Mouse (Mus musculus): ENCODE measurements around the gene Aldh3b1. TPM values are rescaled to one million over a fixed set of nuclear protein-coding genes. Genes with fewer than 3 reads are reported as not detected.

Gene Aldh3b1
- total RNA-seq, 2 experiments from 2014 or later = 1.5 to 1.7 TPM

DNA sequence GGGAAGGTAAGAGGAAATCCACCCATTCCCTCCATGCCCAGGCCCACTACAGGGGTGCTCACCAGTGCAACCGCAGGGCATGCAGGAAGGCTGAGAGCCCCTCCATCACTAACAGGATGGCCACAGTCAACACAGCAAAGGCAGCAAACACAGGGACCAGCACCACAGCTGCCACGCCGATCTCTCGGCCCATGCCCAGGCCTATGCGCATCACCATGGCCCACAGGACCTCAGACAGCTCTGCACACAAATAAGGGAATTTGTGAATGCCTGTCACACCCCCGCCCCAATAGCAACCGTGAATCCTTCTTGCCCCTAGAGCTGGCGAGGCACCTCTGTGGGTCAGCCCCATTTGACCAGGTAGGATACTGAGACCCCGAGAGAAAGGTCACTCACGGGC lies 33.4 kb downstream of the Aldh3b1 start:
- no peak for DNase-seq (ENCODE audit: extremely low spot score in 1 of 2, low spot score in 2 of 2)
- intact Hi-C loops (cut with DNase I) = no loop called here

DNA sequence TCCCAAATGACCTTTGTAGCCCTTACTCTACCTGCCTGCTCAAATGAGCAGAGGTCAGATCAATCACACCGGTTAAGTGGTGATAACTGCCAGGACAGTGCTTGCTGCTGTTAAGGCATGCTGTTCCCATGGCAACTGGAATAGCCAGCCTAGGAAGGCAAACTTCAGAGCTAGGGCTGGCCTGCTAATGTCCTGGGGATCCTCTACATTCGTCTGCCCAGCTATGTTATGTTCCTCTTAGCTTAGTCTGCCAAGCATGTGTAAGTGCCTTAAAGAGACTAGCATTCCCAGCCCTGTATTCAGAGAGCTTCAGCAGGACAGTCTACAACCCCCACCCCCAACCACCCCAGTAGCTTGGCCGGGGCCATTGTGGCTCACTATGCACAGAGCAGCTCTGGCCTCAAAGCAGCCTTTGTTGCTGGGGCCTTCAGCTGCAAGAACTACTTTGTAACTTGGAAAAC lies 34.4 kb downstream of the Aldh3b1 start:
- intact Hi-C loops (cut with DNase I) = no loop called here
- no peak for DNase-seq (ENCODE audit: extremely low spot score in 1 of 2, low spot score in 2 of 2)

DNA sequence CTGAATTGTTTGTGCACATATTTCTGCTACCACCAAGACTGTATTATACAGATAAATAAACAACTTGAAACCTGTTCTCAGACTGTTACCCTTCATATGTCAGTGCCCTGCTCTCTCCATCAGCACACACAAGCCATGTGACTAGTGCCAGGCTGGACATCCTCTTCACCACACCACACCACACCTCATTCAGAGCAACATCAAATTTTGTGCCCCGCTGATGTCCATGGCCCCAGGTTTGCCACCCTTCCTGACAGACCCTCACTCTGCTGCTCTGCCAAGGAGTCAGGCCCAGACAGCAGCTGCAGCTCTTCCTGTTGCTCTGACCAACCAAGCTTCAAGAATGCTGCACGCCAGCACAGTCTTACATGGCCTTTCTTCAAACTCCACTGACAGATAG lies 35.3 kb downstream of the Aldh3b1 start:
- intact Hi-C loops (cut with DNase I) = no loop called here
- no peak for DNase-seq (ENCODE audit: extremely low spot score in 1 of 2, low spot score in 2 of 2)

DNA sequence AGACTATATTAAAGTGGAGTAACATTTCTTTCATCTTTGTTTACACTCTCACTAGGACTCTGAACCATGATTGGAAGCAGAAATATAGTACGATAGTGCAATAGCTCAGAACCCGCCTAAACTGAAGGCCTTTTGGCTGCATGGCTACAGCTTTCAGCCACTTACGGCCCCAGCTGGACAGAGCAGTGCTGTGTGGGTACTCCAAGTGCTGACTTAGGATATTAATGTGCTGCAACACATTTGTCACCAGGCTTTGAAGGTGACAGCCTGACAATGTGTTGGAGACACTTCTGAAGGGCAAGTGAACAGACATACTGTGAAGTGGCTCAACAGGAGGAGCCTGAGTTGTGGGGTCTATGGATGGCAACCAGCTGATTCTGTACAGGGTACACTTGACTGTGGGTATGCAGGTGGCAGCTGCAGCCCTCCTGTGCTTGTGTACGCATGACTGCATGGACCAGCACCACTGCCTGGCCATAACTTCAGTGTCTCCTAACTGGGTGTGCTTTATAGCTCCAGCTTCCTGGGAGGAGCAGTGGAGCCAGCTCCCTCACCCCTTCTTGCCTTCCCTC lies 36.0 kb downstream of the Aldh3b1 start:
- no peak for DNase-seq (ENCODE audit: extremely low spot score in 1 of 2, low spot score in 2 of 2)
- intact Hi-C loops (cut with DNase I) = no loop called here

DNA sequence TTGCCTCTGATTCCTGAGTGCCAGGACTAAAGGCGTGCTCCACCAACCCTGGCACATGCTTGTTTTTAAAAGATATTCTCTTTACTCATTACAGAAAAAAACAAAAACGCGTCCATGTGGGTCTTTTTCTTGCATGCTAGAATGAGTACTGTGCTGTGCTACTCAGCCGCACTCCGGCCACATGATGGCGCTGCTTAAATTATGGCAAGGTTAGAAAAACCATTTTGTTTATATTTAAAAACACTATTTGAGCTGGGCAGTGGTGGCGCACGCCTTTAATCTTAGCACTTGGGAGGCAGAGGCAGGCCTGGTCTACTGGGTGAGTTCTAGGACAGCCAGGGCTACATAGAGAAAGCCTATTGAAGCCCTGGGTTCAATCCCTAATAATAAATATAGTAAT lies 39.4 kb downstream of the Aldh3b1 start:
- intact Hi-C loops (cut with DNase I) = no loop called here
- DNase-seq (ENCODE audit: extremely low spot score in 1 of 2, low spot score in 2 of 2) = no peak

DNA sequence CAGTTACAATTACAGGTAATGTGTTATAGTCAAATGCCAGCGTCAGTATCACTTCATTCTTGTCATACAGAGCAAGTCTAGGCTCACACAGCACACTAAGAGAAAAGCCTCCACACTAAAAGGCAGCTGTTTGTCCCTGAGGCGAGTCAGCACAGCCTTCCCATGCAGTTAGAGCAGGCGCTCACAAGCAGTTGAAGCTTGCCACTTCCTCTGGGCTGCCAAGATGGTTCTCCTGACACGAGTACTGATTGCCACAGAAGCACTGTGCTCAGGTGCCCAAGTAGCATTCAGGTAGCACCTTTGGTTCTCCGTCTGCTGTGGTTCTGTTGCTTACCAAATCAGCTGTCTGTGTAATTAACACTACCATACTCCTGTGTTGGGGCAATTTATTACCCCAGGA lies 40.5 kb downstream of the Aldh3b1 start:
- intact Hi-C loops (cut with DNase I) = no loop called here

DNA sequence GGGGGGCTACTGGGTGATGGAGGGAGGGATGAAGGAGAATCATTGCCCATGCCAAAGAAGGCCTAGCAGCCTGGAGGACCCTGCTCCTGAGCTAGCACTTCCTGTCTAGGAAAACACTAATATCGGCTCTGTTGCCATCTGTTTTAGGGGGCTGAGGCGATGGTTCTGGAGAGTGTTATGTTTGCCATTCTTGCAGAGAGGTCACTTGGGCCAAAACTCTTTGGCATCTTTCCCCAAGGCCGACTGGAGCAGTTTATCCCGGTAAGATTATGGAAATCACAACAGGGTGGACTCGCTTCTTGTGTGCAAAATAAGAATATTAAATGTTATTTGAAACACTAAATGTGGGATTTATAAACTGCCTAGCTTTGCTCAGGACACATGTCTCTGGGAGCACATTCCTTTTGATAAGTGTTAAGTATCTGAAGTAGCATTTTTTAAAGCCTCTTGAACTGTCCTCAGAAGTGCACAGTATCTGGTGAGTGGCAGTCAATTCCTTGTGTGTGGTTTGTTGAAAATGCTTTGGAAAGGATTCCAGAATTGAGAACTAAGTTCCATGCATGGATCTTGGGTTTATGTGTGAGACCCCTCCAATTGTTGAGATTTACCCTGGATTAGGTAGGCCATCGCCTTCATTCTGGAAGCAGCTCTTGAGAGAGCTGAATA lies 45.1 kb downstream of the Aldh3b1 start:
- intact Hi-C loops (cut with DNase I) = no loop called here
- no peak for DNase-seq (ENCODE audit: extremely low spot score in 1 of 2, low spot score in 2 of 2)

More for the DNA sequence above, 40.5 kb downstream of the Aldh3b1 start:
- DNase-seq (ENCODE audit: extremely low spot score in 1 of 2, low spot score in 2 of 2) = no peak

DNA sequence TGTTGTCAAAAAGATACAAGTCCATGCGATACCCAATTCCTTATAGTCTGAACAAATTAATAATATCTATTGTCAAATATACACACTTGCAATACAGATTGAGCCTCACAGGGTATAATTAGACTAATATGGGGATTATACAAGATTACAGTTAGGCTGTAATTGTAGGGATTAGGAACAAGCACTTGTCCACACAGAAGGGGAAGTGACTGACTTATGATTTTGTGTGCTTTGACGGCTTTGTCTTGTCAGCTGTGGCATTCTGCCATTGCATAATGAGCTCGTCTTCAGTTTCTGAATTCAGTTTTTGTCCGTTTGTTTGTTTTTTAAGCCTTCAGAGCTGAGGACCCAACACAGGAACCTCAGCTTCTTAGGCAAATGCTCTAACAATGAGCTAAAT lies 47.4 kb downstream of the Aldh3b1 start:
- intact Hi-C loops (cut with DNase I) = no loop called here

DNA sequence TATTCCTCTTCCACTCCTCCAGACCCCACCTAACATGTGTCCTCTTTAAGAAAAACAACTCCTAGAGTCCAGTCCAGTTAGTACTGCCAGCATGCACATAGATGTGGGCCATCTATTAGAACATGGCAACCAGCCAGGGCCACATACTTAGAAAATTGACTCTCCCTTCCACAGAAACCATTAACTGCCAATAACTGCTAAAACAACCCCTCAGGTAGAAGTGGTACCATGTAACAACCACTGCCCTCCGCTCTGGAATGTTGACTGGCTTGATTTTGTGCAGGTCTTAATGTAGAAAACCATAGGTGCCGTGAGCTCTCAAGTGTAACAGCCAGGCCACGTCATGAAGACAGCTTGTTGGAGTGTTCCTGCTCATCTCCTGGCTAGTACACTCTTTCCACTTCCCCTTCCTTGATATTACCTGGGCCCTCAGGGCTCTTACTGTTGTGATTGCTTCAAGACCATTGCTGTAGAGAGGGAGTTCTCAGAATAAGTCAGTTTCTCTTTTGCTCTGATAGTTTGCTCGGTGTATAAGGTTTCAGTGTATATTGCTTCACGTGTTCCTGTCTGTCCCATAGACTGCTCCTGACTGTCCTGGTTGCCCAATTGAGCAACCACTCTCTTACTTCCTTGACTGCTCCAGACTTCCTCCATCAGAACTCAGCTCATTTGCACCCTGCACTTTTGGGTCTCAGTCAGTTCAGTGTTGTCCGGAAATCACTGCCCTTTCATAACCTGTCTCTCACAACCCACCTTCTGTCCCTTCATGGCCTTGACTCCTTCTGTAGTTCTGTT lies 49.4 kb downstream of the Aldh3b1 start:
- intact Hi-C loops (cut with DNase I) = no loop called here
- DNase-seq (ENCODE audit: extremely low spot score in 1 of 2, low spot score in 2 of 2) = no peak

More for the DNA sequence above, 47.4 kb downstream of the Aldh3b1 start:
- DNase-seq (ENCODE audit: extremely low spot score in 1 of 2, low spot score in 2 of 2) = no peak

DNA sequence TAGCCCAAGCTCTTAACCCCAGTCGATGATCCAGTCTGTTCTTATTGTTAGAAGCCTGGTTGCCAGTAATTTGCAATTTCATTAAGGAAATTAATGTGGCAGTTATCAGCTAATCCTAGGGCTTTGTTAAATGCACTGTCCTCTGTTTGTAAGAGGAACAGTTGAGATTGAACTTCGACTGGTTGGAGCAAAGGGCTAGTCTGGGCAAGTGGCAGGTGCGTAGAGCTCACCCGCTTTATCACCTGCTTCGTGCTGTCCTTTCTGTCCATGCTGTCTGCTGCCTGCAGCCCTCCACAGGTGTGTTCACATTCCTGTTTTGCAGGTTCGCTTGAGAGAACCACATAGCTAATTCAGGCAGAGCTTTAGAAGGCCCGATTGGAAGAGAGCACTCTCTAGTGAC lies 54.6 kb downstream of the Aldh3b1 start:
- intact Hi-C loops (cut with DNase I) = no loop called here
- no peak for DNase-seq (ENCODE audit: extremely low spot score in 1 of 2, low spot score in 2 of 2)

DNA sequence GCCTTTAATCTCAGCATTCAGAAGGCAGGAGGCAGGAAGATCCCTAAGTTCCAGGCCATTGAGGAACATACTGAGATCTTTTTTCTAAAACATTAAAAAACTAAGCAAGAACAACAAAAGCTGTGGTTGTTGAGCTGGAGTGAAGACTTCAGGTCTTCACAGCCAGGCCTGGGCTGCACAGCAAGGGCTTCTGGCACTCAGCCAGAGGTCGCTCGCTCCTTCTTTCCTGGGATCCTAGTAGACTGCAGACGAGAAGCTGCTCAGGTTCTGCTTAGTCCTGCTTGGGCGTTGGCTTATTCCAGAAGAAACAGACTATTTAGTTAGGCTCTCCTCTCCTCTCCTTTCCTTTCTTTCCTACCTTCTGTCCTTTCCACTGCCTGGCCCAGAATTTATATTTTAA lies 57.2 kb downstream of the Aldh3b1 start:
- intact Hi-C loops (cut with DNase I) = no loop called here
- DNase-seq (ENCODE audit: extremely low spot score in 1 of 2, low spot score in 2 of 2) = peak in 1 of 2 experiments; percentile 75

DNA sequence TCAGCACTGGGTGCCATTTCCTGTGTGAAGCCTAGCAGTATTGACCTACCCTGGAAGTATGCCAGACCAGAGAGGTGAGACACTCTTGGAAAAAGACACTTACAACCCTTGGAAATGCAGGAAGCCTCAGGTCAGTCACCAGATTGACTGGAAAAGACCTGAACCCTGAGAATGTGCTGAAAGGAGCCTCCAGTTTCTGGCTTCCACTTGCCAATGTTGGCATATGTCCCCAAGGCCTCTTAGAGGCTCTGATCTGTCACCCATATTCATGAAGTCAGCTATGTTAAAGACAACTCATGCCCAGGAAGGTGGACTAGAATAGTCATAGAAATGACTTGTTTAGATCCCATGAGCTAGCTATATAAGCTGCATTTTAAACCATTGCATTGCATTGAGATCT lies 58.1 kb downstream of the Aldh3b1 start:
- DNase-seq (ENCODE audit: extremely low spot score in 1 of 2, low spot score in 2 of 2) = no peak
- intact Hi-C loops (cut with DNase I) = no loop called here

DNA sequence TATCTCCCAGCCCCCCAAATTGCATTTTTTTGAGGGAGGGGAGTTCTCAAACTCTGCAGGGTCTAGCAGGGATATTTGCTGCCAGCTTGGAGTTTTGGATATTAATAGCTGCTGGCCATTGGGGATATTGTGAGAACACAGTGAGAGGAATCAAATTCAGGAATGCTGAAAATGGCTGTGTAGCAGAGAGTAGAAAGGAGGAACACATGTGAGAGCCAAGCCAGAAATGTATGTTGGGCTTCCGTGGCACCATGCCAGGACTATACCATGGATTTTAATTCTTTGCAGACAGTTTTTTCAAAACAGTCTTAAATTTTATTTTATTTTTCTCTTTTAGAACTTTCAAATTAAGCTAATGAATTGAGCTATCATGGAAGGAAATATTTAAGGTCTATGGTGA lies 61.3 kb downstream of the Aldh3b1 start:
- intact Hi-C loops (cut with DNase I) = no loop called here

DNA sequence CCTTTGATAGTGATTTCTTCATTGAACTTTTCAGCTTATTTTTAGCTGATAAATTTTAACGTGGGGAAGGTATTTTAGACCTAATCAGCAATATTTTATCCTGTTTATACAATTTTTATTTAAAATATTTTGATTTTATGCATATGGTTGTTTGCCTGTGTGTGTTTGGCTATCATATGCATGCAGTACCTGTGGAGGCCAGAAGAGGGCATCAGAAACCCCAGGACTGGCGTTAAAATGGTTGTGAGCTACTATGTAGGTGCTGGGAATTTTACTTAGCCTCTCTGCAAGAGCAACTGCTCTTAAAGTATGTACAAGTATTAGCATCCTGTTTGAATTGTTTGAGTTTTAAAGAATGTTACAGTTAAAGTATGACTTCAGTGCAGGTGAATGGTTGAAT lies 64.6 kb downstream of the Aldh3b1 start:
- intact Hi-C loops (cut with DNase I) = no loop called here
- DNase-seq (ENCODE audit: extremely low spot score in 1 of 2, low spot score in 2 of 2) = no peak

More for the DNA sequence above, 61.3 kb downstream of the Aldh3b1 start:
- DNase-seq (ENCODE audit: extremely low spot score in 1 of 2, low spot score in 2 of 2) = peak in 1 of 2 experiments; percentile 18

Other genes with a start within 250 kb of the Aldh3b1 start
- 10 to 100 TPM; 10.1 TPM for gene Lrp5, start 243.2 kb downstream of the Aldh3b1 start, total RNA-seq (2021)
- 10 to 100 TPM; 47.5 TPM for gene 1810055G02Rik, start 221.5 kb downstream of the Aldh3b1 start, total RNA-seq (2021)
- 10 to 100 TPM; 56.2 to 62.9 TPM for gene Kmt5b, start 162.4 kb downstream of the Aldh3b1 start, total RNA-seq (2021)
- gene Chka, start 78.0 kb downstream of the Aldh3b1 start, total RNA-seq (2021) = 10 to 100 TPM; 77.3 to 93.0 TPM
- 10 to 100 TPM; 14.2 to 22.4 TPM for gene Tcirg1, start 22.7 kb downstream of the Aldh3b1 start, total RNA-seq (2021)
- 100 to 1,000 TPM; 123 to 130 TPM for gene Ndufs8, start 17.0 kb downstream of the Aldh3b1 start, total RNA-seq (2021)
- 10 to 100 TPM; 15.0 to 16.3 TPM for gene Unc93b1, start 5.4 kb upstream of the Aldh3b1 start, total RNA-seq (2021)
- gene Aldh3b3, start 28.8 kb upstream of the Aldh3b1 start, total RNA-seq (2021) = not detected
- 1 to 10 TPM; 2.3 to 2.4 TPM for gene Aldh3b2, start 42.5 kb upstream of the Aldh3b1 start, total RNA-seq (2021)
- 1 to 10 TPM; 1.7 to 1.8 TPM for gene Acy3, start 56.8 kb upstream of the Aldh3b1 start, total RNA-seq (2021)
- gene Tbx10, start 62.9 kb upstream of the Aldh3b1 start, total RNA-seq (2021) = not detected
- gene Nudt8, start 70.8 kb upstream of the Aldh3b1 start, total RNA-seq (2021) = 10 to 100 TPM in 1 of 2 experiments, 1 to 10 TPM in 1; 9.7 to 11.2 TPM
- gene Gm49405, start 70.8 kb upstream of the Aldh3b1 start, total RNA-seq (2021) = 1 to 10 TPM in 1 of 2 experiments, under 1 TPM in 1; 0.81 to 1.4 TPM
- 1 to 10 TPM; 3.3 to 4.1 TPM for gene Doc2g, start 73.5 kb upstream of the Aldh3b1 start, total RNA-seq (2021)
- 100 to 1,000 TPM; 209 to 221 TPM for gene Ndufv1, start 83.0 kb upstream of the Aldh3b1 start, total RNA-seq (2021)
- 100 to 1,000 TPM; 226 to 232 TPM for gene Gstp1, start 108.2 kb upstream of the Aldh3b1 start, total RNA-seq (2021)
- gene Gstp2, start 116.2 kb upstream of the Aldh3b1 start, total RNA-seq (2021) = 10 to 100 TPM; 21.7 to 24.2 TPM
- gene Gstp3, start 129.8 kb upstream of the Aldh3b1 start, total RNA-seq (2021) = not detected
- gene Cabp2, start 151.8 kb upstream of the Aldh3b1 start, total RNA-seq (2021) = not detected
- 10 to 100 TPM; 20.4 to 21.6 TPM for gene Cdk2ap2, start 167.4 kb upstream of the Aldh3b1 start, total RNA-seq (2021)
- 100 to 1,000 TPM; 234 to 237 TPM for gene Pitpnm1, start 170.2 kb upstream of the Aldh3b1 start, total RNA-seq (2021)
- gene Aip, start 196.1 kb upstream of the Aldh3b1 start, total RNA-seq (2021) = 10 to 100 TPM; 74.2 to 83.5 TPM
- gene Gpr152, start 210.0 kb upstream of the Aldh3b1 start, total RNA-seq (2021) = not detected
- gene Cabp4, start 214.2 kb upstream of the Aldh3b1 start, total RNA-seq (2021) = under 1 TPM in 1 of 2 experiments, not detected in 1; 0.24 TPM
- 10 to 100 TPM; 80.4 to 92.7 TPM for gene Coro1b, start 218.8 kb upstream of the Aldh3b1 start, total RNA-seq (2021)
- 1 to 10 TPM in 1 of 2 experiments, under 1 TPM in 1; 0.65 to 2.0 TPM for gene Ptprcap, start 223.8 kb upstream of the Aldh3b1 start, total RNA-seq (2021)
- gene Rps6kb2, start 233.5 kb upstream of the Aldh3b1 start, total RNA-seq (2021) = 10 to 100 TPM; 34.1 to 35.0 TPM
- 1 to 10 TPM; 3.1 to 3.5 TPM for gene Carns1, start 245.7 kb upstream of the Aldh3b1 start, total RNA-seq (2021)